Mouse (Mus musculus): ENCODE data around the gene Hcn3.

DNA sequence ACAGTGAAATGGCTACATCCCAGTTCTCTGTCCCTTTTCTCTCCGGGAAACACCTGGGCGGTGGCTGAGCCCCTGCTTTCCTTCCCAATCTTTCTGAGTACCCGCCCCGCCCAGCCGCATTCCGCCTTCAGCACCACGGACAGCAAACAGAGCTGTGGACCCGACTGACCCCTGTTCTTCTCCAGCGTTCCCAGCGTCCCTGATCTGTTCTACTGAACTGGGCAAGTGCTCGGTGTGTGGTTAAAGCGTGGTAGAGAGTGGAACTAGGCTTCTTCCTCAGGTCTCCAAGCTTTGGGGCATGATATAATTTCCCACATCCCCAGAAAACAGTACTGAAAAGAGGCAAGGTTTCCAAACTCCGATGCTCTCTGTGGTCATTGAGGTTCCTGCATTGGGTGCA, 785 bp downstream of the Hcn3 start:
- no peak for TF ChIP-seq CTCF (IDR thresholded peaks at IDR 0.05; ENCODE audit: low read depth, low read length)
- no peak for TF ChIP-seq POLR2A (IDR thresholded peaks at IDR 0.05; ENCODE audit: borderline replicate concordance, low read depth, low read length)
